Mouse (Mus musculus) heart, embryonic 14.5 days (tissue): ENCODE measurements around the gene Otx2. TPM values are rescaled to one million over a fixed set of nuclear protein-coding genes. Genes with fewer than 3 reads are reported as not detected.

Experiments used
- ATAC-seq: fragments of 200-750 bp; cut with Nextera tagmentation; 2 replicates; pipeline ENCODE4 v1.8.0; 2017; ENCODE audit warnings: low read depth, moderate TSS enrichment; ENCODE audit not compliant: insufficient number of reproducible peaks, insufficient read depth, low FRiP score
- H3K27ac ChIP-seq, 2 experiments: fragments of 200-500 bp in 1 of 2; fragments of 300-500 bp in 1 of 2; sonication (generic) in 1 of 2; replicated peaks in 1 of 2; 2 replicates each; pipeline ENCODE4 v1.5.1; 2012 to 2014; ENCODE audit warnings: low read depth in 2 of 2, low read length in 2 of 2, control low read depth in 1 of 2, mild to moderate bottlenecking in 1 of 2, mixed read lengths in 1 of 2; ENCODE audit not compliant: control insufficient read depth in 1 of 2, insufficient read depth in 1 of 2
- H3K27me3 ChIP-seq: fragments of 300-500 bp; sonication (generic); 2 replicates; pipeline ENCODE4 v1.6.1; 2014; ENCODE audit warnings: mild to moderate bottlenecking, low read length, control low read depth; ENCODE audit not compliant: control insufficient read depth, insufficient read depth
- H3K36me3 ChIP-seq: fragments of 300-500 bp; sonication (generic); 2 replicates; pipeline ENCODE4 v1.6.1; 2014; ENCODE audit warnings: mild to moderate bottlenecking, control low read depth, low read length, mixed read lengths; ENCODE audit not compliant: control insufficient read depth, insufficient read depth
- H3K4me1 ChIP-seq, 2 experiments: fragments of 200-500 bp in 1 of 2; fragments of 300-500 bp in 1 of 2; sonication (generic) in 1 of 2; 2 replicates each; pipeline ENCODE4 v1.6.1; 2012 to 2014; ENCODE audit warnings: low read length in 2 of 2, control low read depth in 1 of 2, mixed read lengths in 1 of 2; ENCODE audit not compliant: control insufficient read depth in 2 of 2, insufficient read depth in 2 of 2
- H3K4me2 ChIP-seq: fragments of 300-500 bp; sonication (generic); 2 replicates; pipeline ENCODE4 v1.6.1; 2014; ENCODE audit warnings: mild to moderate bottlenecking, low read length
- H3K4me3 ChIP-seq, 2 experiments: fragments of 200-500 bp in 1 of 2; fragments of 300-500 bp in 1 of 2; sonication (generic) in 1 of 2; 2 replicates each; pipeline ENCODE4 v1.5.1; 2012 to 2014; ENCODE audit warnings: low read length in 2 of 2, mild to moderate bottlenecking in 2 of 2, control low read depth in 1 of 2, low read depth in 1 of 2, moderate library complexity in 1 of 2; ENCODE audit not compliant: control insufficient read depth in 1 of 2, insufficient read depth in 1 of 2
- H3K9ac ChIP-seq: fragments of 300-500 bp; sonication (generic); 2 replicates; pipeline ENCODE4 v1.6.1; 2014; ENCODE audit warnings: mild to moderate bottlenecking, low read length
- H3K9me3 ChIP-seq: fragments of 300-500 bp; sonication (generic); 2 replicates; pipeline ENCODE4 v1.6.1; 2016; ENCODE audit warnings: low read length, control low read depth; ENCODE audit not compliant: control insufficient read depth
- WGBS: fragments of 180-500 bp; shearing (Covaris S2); extraction: QIAGEN DNeasy Blood & Tissue Kit; methylation state at CpG from one replicate; pipeline ENCODE4 v1.1.7; 2014; 5-methylcytosine and 5-hydroxymethylcytosine counted together
- polyA plus RNA-seq: library from polyadenylated mRNA; unstranded; fragments of >200 nt; fragmentation: Nextera tagmentation; extraction: Ambion mirVana; gene quantifications from 2 replicates; pipeline ENCODE4 v1.2.1, GENCODE M21; 2014

The Otx2 gene
- polyA plus RNA-seq, 1 experiment from 2014 or later: not detected

DNA sequence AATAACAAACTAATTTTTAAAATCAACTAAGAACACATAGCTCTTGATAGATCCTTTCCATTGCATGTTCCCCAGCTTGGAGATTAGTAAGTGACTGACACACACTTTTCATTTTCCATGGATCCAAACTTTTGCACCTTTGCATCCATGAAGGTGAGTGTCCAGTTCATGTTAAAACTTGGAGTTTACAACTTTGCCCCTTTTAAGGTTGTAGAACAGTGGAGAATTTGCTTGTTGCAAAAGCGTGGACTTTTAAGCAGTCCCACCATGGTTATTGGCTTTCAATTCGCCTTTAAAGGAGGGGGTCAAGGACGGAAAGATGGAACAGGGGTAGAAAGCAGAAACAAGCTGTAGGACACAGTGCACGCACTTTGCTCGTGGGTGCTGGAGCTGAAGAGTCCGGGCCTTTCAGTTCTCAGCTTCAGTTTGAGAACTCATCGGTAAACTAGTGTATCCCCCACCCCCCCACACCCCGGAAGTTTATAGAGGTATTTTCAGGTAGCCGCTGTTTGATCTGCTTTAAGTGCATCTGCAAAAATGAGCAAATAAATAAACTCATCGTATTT is 925 bp downstream of the Otx2 start:
- 19% methylated on average over 10 of the region's 10 CpGs for WGBS
- no peak overlapping the region for H3K4me2 ChIP-seq
- H3K36me3 ChIP-seq: no peaks in the 10 kb centered on the region
- H3K27me3 ChIP-seq: peaks cover 93% of the 10 kb centered on the region
- no peak overlapping the region for H3K4me3 ChIP-seq
- ATAC-seq: no peak
- peaks cover 3 to 6% of the 10 kb centered on the region in 2 experiments; a peak in 1 of 4 replicates for H3K4me1 ChIP-seq
- H3K9me3 ChIP-seq: no peaks in the 10 kb centered on the region
- no peak overlapping the region for H3K9ac ChIP-seq
- no peak overlapping the region for H3K27ac ChIP-seq

DNA sequence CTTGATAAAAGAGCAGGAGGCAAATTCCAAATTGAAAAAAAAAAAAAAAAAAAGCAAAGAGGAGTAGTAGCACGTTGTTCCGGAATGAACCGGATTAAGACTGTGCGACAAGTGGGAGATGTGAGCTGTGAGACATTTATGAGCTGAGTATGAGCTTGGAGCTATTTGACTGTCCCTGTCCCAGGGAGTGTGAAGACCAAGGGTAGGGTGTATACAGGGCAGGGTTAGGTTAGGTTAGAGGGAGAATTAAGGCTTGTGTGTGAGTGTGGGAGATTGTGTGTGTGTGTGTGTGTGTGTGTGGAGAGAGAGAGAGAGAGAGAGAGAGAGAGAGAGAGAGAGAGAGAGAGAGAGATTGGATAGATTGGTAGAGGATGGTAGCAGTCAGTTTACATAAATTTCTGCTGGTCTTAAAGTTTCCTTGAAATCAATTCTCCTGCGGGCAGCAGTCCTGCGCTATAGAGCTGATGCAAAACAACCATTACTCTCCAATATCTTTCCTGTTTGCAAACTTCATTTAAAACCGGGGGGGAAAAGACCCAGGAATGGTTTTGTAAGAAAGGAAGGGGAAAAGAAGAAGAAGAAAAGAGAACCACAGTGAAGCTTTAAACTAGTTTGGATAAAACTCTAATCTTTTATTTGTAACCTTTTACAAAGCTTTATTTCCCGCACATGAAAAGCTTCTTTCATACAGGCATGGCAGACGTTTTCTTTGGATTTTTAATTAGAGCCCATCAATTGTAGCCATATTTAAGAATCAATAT is 2.0 kb downstream of the Otx2 start:
- no peak overlapping the region for H3K4me2 ChIP-seq
- H3K4me1 ChIP-seq: peaks cover 3 to 6% of the 10 kb centered on the region in 2 experiments; a peak in 1 of 4 replicates
- H3K4me3 ChIP-seq: no peak overlapping the region
- no peaks in the 10 kb centered on the region for H3K9me3 ChIP-seq
- H3K9ac ChIP-seq: no peak overlapping the region
- no peaks in the 10 kb centered on the region for H3K36me3 ChIP-seq
- no peak overlapping the region for H3K27ac ChIP-seq
- no peak for ATAC-seq
- WGBS: 36% methylated on average over 9 of the region's 9 CpGs
- H3K27me3 ChIP-seq: peaks cover 100% of the 10 kb centered on the region

DNA sequence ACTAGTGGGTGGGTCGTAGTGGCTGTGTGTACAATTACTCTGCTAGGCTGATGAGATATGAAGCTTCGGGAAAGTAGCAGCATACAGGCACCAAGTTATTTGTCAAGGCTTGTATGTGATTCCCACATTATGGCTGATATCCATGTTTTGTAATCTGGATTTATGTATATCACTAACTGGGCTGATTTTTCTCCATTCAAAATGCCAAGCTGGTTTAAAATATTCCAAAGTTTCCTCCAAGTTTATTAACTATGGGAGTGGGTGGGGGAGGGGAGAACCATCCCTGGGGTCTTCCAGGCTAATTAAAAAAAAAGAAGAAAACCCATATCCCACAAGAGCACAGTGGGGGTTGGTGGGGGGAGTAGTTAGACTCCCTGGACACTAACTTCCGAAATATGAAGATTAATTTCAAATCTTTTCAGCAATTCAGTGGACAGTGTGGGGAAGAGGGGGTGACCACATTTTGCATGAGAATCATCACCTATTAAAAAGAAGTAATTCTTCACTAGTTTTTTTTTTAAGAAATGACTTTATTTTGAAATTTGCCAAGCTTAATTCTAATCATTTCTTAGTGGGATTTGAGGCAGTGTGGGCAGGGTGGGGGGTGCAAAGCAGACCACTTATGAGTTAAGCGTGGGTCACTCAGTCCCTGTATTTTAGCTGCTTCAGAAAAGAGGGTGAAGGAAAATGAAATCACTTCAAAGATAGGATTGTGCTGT is 2.7 kb downstream of the Otx2 start:
- Histone ChIP-seq H3K4me2 (no peak overlapping the region), H3K9me3 (no peaks in the 10 kb centered on the region), H3K27me3 (peaks cover 99% of the 10 kb centered on the region), H3K36me3 (no peaks in the 10 kb centered on the region), H3K4me1 (peaks cover 4 to 6% of the 10 kb centered on the region in 2 experiments; a peak in 1 of 4 replicates), H3K9ac (no peak overlapping the region), H3K4me3 (no peak overlapping the region), H3K27ac (no peak overlapping the region)
- 53% methylated on average over 4 of the region's 4 CpGs for WGBS
- ATAC-seq: no peak

DNA sequence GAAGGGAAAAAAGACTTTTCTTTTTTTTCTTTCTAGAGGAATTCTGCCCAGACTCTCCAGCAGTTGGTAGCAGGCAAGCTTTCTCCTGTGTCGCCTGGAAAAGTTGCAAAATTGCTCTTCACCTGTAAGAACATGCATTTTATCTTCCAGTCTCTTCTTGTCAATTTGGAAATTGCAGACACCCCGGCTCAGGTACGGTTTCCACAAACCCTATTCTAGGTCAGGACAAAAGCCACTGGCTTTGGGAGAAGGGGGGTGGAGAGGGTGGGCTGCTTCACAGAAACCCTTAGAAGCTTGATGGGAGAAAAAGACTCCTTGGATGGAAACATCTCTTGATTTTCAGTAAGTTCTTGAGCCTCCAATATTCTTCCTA is 3.4 kb downstream of the Otx2 start:
- no peak for ATAC-seq
- H3K4me3 ChIP-seq: no peak overlapping the region
- H3K4me2 ChIP-seq: no peak overlapping the region
- H3K27ac ChIP-seq: no peak overlapping the region
- 9% methylated on average over 3 of the region's 3 CpGs for WGBS
- no peaks in the 10 kb centered on the region for H3K9me3 ChIP-seq
- no peaks in the 10 kb centered on the region for H3K36me3 ChIP-seq
- peaks cover 98% of the 10 kb centered on the region for H3K27me3 ChIP-seq
- no peak overlapping the region for H3K9ac ChIP-seq
- peaks cover 5 to 6% of the 10 kb centered on the region in 2 experiments; a peak in 2 of 4 replicates for H3K4me1 ChIP-seq

DNA sequence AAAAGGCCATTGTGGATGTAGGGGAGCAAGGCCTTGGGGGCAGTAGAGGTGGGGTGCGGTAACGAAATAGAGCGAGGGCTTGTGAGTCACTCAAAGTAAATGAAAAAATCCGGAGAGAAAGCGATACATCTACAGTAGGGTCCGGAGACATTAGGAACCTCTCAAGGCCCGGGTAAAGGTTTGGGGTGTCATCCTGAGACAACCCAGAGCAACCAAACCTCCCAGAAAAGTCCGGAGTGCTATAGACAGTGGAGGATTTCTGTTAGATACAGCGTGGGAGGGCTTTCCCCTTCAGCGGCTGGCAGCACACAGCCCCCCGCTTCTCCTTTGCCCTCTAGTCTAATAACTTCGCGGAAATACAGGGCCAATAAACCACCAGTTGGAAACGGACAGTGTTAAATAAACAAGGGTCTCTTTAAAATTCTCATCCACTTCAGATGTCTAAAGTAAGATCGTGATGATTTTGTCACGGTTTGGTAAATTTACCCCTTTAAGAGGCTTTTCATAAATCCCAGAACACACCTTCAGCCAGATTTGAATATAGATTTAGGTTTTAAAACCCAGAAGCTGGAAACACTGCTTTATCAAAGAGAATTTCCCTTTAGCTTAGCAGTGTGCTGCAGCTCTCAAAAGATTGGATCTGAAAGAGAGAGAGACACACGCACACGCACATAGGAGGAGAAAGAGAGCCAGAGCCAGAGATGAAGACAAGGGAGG is 3.9 kb downstream of the Otx2 start:
- H3K4me1 ChIP-seq: peaks cover 5 to 12% of the 10 kb centered on the region in 2 experiments; a peak in 2 of 4 replicates
- H3K4me2 ChIP-seq: no peak overlapping the region
- H3K9ac ChIP-seq: no peak overlapping the region
- H3K36me3 ChIP-seq: no peaks in the 10 kb centered on the region
- no peak for ATAC-seq
- H3K27ac ChIP-seq: no peak overlapping the region
- H3K27me3 ChIP-seq: peaks cover 98% of the 10 kb centered on the region
- 6% methylated on average over 18 of the region's 18 CpGs for WGBS
- H3K9me3 ChIP-seq: no peaks in the 10 kb centered on the region
- no peak overlapping the region for H3K4me3 ChIP-seq

DNA sequence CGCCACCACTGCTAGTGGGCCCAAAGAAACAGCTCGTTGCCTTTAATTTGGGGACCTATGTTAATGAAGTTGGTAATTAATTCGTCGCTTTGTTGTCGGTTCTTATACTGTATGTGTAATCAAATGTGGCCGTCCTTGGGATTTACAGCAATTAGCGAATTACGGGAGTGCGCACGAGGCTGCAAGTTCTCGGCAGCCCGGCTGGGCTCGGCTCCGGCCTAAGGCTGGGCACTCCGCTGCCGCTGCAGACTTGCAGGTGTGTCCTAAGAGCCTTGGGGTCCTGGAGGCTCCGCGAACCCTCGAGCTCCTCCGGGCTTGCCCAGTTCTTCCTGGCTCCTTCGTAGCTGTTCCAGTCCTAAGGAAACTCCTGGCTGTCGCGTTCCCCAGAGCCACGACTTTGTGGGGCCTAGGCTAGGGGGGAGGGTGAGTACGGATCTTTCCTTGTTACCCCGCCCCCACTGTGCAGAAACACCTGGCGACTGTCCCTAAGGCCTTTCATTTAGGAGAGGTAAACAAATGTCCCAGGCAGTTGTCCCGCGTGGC is 4.8 kb downstream of the Otx2 start:
- peaks cover 3 to 12% of the 10 kb centered on the region in 2 experiments; a peak in 2 of 4 replicates for H3K4me1 ChIP-seq
- H3K9me3 ChIP-seq: no peaks in the 10 kb centered on the region
- ATAC-seq: no peak
- WGBS: 2% methylated on average over 29 of the region's 29 CpGs
- H3K9ac ChIP-seq: no peak overlapping the region
- H3K4me3 ChIP-seq: no peak overlapping the region
- H3K36me3 ChIP-seq: no peaks in the 10 kb centered on the region
- no peak overlapping the region for H3K4me2 ChIP-seq
- H3K27me3 ChIP-seq: peaks cover 96% of the 10 kb centered on the region
- no peak overlapping the region for H3K27ac ChIP-seq

DNA sequence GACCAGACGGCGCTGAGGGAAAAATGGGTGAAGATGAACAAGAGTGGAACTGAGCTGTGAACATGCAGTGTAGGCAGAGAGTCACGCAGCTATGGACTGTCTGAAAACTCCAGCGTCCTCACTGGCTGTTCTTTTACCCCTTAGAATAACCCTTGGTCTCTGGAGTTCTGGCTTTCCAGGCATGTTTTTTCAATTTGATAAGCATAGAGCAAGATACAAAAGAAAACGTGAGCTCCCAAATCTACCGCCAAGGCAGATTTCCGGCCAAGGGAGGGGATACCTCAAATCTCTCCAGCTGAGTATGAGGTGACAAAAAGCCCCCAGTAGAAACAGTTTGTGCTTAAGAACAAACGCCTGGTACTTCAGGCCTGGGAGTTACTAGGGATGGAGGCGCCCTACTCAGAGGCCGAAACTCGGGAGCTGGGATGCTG is 5.6 kb downstream of the Otx2 start:
- Histone ChIP-seq H3K27ac (no peak overlapping the region), H3K9me3 (no peaks in the 10 kb centered on the region), H3K4me2 (no peak overlapping the region), H3K4me3 (no peak overlapping the region), H3K36me3 (no peaks in the 10 kb centered on the region), H3K27me3 (peaks cover 96% of the 10 kb centered on the region), H3K4me1 (peaks cover 2 to 6% of the 10 kb centered on the region in 2 experiments; a peak in 2 of 4 replicates), H3K9ac (no peak overlapping the region)
- ATAC-seq: no peak
- whole genome bisulfite sequencing: 8% methylated on average over 11 of the region's 11 CpGs
